In the genomic region with DNA sequence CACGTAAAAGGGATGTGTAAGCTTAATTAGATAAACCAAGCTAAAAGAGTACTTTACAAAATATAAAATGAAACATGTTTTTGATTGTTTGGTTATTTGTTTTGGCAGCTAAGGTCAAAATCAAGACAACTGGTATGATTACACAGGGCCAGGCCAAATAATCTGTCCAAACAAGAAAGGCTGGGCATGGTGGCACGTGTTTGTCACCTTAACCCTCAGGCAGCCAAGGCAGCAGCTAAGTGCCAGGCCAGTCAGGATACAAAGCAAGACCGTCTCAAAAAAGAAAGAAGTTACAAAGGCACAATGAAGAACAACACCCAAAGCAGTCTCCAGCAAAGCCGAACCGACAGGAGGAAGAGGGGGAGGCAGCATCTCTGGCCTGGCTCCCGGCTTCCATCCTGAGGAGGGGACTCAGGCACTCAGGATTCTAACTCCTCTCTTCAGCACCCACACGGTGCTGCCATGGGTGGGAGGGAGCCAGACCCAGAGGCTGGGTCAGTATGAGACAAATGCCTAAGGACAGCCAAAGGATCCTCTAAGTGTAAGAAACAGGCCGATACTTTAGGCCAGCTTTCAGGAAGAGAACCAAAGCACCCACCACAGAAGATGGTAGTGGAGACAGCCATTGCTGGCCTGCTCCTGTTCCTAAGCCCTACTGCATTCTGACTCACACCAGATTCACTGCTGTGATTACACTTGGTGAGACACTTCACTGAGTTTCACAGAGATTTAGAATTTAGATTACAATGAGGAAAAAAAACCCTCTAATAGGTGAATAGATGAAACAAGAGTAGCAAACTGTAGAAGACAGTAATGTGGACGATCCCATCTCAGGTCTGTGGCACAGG, we compare ENCODE assay signal across 11 mouse cellular contexts. TPM values are rescaled to one million over a fixed set of nuclear protein-coding genes. Genes with fewer than 3 reads are reported as not detected.
DNase-seq lines count a peak whose midpoint lies in the region; ATAC-seq and TF ChIP-seq lines count a peak whose summit lies in the region.
"Had no signal": no experiment of that assay in that cellular context is flagged by ENCODE, and none has a peak within 500 bp of the region (broad histone marks: within the 10 kb centered on the region; RNA-seq: fewer than 3 reads in every experiment).

No protein-coding gene starts in this region.

- no peak overlapping the region for H3K4me3 ChIP-seq in embryonic facial prominence, embryonic 13.5 days
- no peak overlapping the region for H3K4me3 ChIP-seq in embryonic facial prominence, embryonic 10.5 days
- H3K4me3 ChIP-seq in heart, embryonic 16.5 days (ENCODE audit: low read length) = no peak overlapping the region
- no peak overlapping the region for H3K4me3 ChIP-seq in left cerebral cortex, adult 2 months
- peak overlapping the region; percentile 59; the same call in 1 of the 2 replicates for H3K4me3 ChIP-seq in G1E (ENCODE audit: low read depth, low read length)

- 50% methylated on average over 9 of the region's 9 CpGs for WGBS in embryonic facial prominence, embryonic 13.5 days
- 75% methylated on average over 9 of the region's 9 CpGs for WGBS in embryonic facial prominence, embryonic 10.5 days
- WGBS in heart, embryonic 16.5 days = 53% methylated on average over 9 of the region's 9 CpGs

- no peak overlapping the region for H3K4me2 ChIP-seq in embryonic facial prominence, embryonic 13.5 days
- H3K4me2 ChIP-seq in heart, embryonic 16.5 days (ENCODE audit: low read depth, low read length) = no peak overlapping the region

- intact Hi-C loops in heart, postnatal 36 days (cut with DNase I) = loop anchor here (5.0 kb wide), 1 partner anchor 50 kb away; a partner anchor contains a TSS
- intact Hi-C loops in left cerebral cortex, adult 2 months (cut with DNase I) = no loop called here
- intact Hi-C loops in left cerebral cortex, postnatal 10 days (cut with DNase I) = no loop called here

- TF ChIP-seq CTCF in left cerebral cortex, adult 2 months (IDR thresholded peaks at IDR 0.05) = no peak
- no peak for TF ChIP-seq CTCF in G1E (IDR thresholded peaks at IDR 0.05; ENCODE audit: low read depth, low read length)

- H3K27me3 ChIP-seq in embryonic facial prominence, embryonic 13.5 days = no peaks in the 10 kb centered on the region
- no peaks in the 10 kb centered on the region for H3K27me3 ChIP-seq in embryonic facial prominence, embryonic 10.5 days (replicated peaks; ENCODE audit: low read depth, poor library complexity, severe bottlenecking)
- H3K27me3 ChIP-seq in heart, embryonic 16.5 days (ENCODE audit: control insufficient read depth, insufficient read depth, low read length) = no peaks in the 10 kb centered on the region
- H3K27me3 ChIP-seq in G1E (ENCODE audit: insufficient read depth, low read length) = no peaks in the 10 kb centered on the region

- peaks cover 51% of the 10 kb centered on the region for H3K4me1 ChIP-seq in embryonic facial prominence, embryonic 13.5 days
- H3K4me1 ChIP-seq in embryonic facial prominence, embryonic 10.5 days = peaks cover 48% of the 10 kb centered on the region
- H3K4me1 ChIP-seq in heart, embryonic 16.5 days (ENCODE audit: control insufficient read depth, insufficient read depth, low read length) = peaks cover 45% of the 10 kb centered on the region
- H3K4me1 ChIP-seq in G1E (ENCODE audit: insufficient read depth, low read depth, low read length) = peaks cover 85% of the 10 kb centered on the region

- H3K9me3 ChIP-seq in embryonic facial prominence, embryonic 13.5 days = no peaks in the 10 kb centered on the region
- no peaks in the 10 kb centered on the region for H3K9me3 ChIP-seq in embryonic facial prominence, embryonic 10.5 days
- H3K9me3 ChIP-seq in heart, embryonic 16.5 days (replicated peaks; ENCODE audit: control insufficient read depth, low read length) = no peaks in the 10 kb centered on the region
- H3K9me3 ChIP-seq in G1E (replicated peaks) = no peaks in the 10 kb centered on the region

- 0 out of 2 replicates have a peak overlapping the region, but pooled peaks have one; percentile 1 for H3K27ac ChIP-seq in embryonic facial prominence, embryonic 13.5 days
- no peak overlapping the region for H3K27ac ChIP-seq in embryonic facial prominence, embryonic 10.5 days (replicated peaks)
- peak overlapping the region; percentile 41 for H3K27ac ChIP-seq in heart, embryonic 16.5 days (ENCODE audit: low read length)
- peak overlapping the region; percentile 54 for H3K27ac ChIP-seq in left cerebral cortex, adult 2 months

- DNase-seq in embryonic facial prominence, embryonic 10.5 days (ENCODE audit: low spot score) = no peak
- no peak for DNase-seq in heart, postnatal 36 days
- peak in 1 of 2 experiments; percentile 31 for DNase-seq in left cerebral cortex, adult 2 months (ENCODE audit: extremely low spot score in 1 of 2, low spot score in 2 of 2)
- no peak for DNase-seq in left cerebral cortex, postnatal 10 days (ENCODE audit: extremely low spot score in 1 of 2, low spot score in 2 of 2)
- no peak for DNase-seq in G1E (ENCODE audit: low spot score)
- DNase-seq in urinary bladder, postnatal 36 days (ENCODE audit: low spot score in 2 of 2) = no peak
- DNase-seq: adrenal gland, postnatal 25 days; kidney, postnatal 14 days had no signal

- no peak for ATAC-seq in embryonic facial prominence, embryonic 13.5 days (ENCODE audit: insufficient number of reproducible peaks, insufficient read depth, low FRiP score, low TSS enrichment, low read depth)
- no peak for ATAC-seq in heart, embryonic 16.5 days (replicated peaks; ENCODE audit: extremely low read depth, insufficient read depth, low FRiP score)
- no peak for ATAC-seq in G1E (ENCODE audit: extremely low read depth, insufficient number of reproducible peaks, low FRiP score, poor library complexity, severe bottlenecking)
- ATAC-seq: lung, postnatal 0 days had no signal

- 0 out of 2 replicates have a peak overlapping the region, but pooled peaks have one; percentile 36 for H3K9ac ChIP-seq in embryonic facial prominence, embryonic 13.5 days
- H3K9ac ChIP-seq in heart, embryonic 16.5 days (ENCODE audit: low read length) = no peak overlapping the region

- H3K36me3 ChIP-seq in embryonic facial prominence, embryonic 13.5 days = no peaks in the 10 kb centered on the region
- H3K36me3 ChIP-seq in embryonic facial prominence, embryonic 10.5 days (replicated peaks) = no peaks in the 10 kb centered on the region
- no peaks in the 10 kb centered on the region for H3K36me3 ChIP-seq in heart, embryonic 16.5 days (ENCODE audit: control insufficient read depth, insufficient read depth)
- peaks cover 40% of the 10 kb centered on the region for H3K36me3 ChIP-seq in G1E (replicated peaks)

RNA-seq across cellular contexts. Expression of a gene that starts 51.5 kb away (rescaled TPM):
- 26.2 and 27.6 TPM in 2 replicates for polyA plus RNA-seq in embryonic facial prominence, embryonic 13.5 days (2015; fragmentation: Nextera tagmentation; extraction: Ambion mirVana)
- polyA plus RNA-seq in embryonic facial prominence, embryonic 10.5 days (2016; fragmentation: Nextera tagmentation; extraction: Ambion mirVana) = 9.0 and 11.2 TPM in 2 replicates
- polyA plus RNA-seq in heart, embryonic 16.5 days (2015; fragmentation: Nextera tagmentation; extraction: Ambion mirVana) = 17.8 and 19.9 TPM in 2 replicates
- total RNA-seq in heart, postnatal 36 days (2021) = 10 to 100 TPM; 12.6 to 14.0 TPM
- 10 to 100 TPM; 14.9 to 16.5 TPM for total RNA-seq in left cerebral cortex, adult 2 months (2021)
- 10 to 100 TPM; 16.8 to 18.9 TPM for total RNA-seq in left cerebral cortex, postnatal 10 days (2021)
- total RNA-seq in G1E (2014; fragmentation: Nextera tagmentation) = 71.9 and 98.5 TPM in 2 replicates
- 12.3 and 13.6 TPM in 2 replicates for total RNA-seq in G1E (2017)
- polyA plus RNA-seq in G1E (2012) = 25.6 and 34.4 TPM in 2 replicates
